Mouse (Mus musculus) cerebellum, adult 2 months (tissue): ENCODE measurements around the gene Olfr601.

Experiments used
- CTCF ChIP-seq: fragments of 200-500 bp; IDR thresholded peaks from 2 replicates; pipeline ENCODE4 v1.5.1; 2011; ENCODE audit warnings: low read depth, mild to moderate bottlenecking, control low read depth, low read length, moderate library complexity, borderline replicate concordance; ENCODE audit not compliant: insufficient read depth
- POLR2A ChIP-seq: fragments of 200-500 bp; IDR thresholded peaks from 2 replicates; pipeline ENCODE4 v1.6.1; 2011; ENCODE audit warnings: low read length, control low read depth, borderline replicate concordance; ENCODE audit not compliant: insufficient read depth

DNA sequence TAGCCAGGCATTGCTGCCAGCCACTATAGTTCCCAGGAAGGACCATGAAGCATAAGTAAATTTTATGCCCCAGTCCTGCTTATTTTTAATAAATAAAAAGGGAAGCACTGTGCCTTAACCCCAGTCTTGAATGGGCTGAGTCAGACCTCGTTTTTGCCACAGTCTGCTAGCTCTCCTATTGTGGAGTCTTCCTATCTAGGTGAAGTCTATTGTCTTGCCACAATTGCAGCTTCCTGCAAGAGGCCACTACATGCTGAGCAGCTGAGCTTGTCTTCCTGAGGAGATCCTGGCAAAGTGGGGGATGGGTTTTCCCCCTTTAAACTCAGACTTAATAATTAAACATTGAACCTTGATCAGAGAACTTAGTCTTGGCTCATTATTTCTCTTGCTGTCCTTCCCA is 36.5 kb upstream of the Olfr601 start:
- TF ChIP-seq CTCF = no peak
- no peak for TF ChIP-seq POLR2A
